Mouse (Mus musculus) olfactory bulb, adult 2 months (tissue): ENCODE data around the gene Dnajc8.

Experiments
- CTCF ChIP-seq: fragments of 200-500 bp; IDR thresholded peaks from 2 replicates; pipeline ENCODE4 v1.5.1; 2012; ENCODE audit warnings: low read depth, mild to moderate bottlenecking, low read length, moderate library complexity; ENCODE audit not compliant: insufficient read depth
- POLR2A ChIP-seq: fragments of 200-500 bp; IDR thresholded peaks from 2 replicates; pipeline ENCODE4 v1.6.1; 2012; ENCODE audit warnings: mild to moderate bottlenecking, low read depth, low read length, moderate library complexity; ENCODE audit not compliant: insufficient read depth

DNA sequence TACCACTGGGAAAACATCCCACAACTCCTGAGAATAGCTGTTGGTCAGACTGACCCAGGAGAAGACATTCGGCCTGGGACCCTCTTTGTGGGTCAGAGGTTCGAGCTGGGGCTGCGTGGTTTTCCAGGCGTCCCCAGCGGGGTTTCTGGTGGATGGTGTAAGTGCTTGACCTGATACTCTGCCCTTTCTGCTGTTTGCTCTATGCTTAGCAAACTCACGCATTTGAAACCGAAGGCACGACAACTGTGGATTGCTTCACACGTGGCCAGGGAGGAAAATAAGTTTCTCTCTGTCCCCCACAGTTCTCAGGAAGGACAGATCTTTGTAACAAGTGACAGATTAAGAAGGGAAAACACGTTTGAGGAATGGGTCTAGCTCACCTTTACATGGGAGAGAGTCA is 55.3 kb downstream of the Dnajc8 start:
- TF ChIP-seq POLR2A (no peak), CTCF (no peak)
